Mouse (Mus musculus): ENCODE measurements around the gene Vmp1. TPM values are rescaled to one million over a fixed set of nuclear protein-coding genes. Genes with fewer than 3 reads are reported as not detected.

Vmp1 gene
- polyA plus RNA-seq, 1 experiment from 2014 or later = 89.4 TPM

GRCm38 (mm10) chr11:86610239-86610638 lies 73.4 kb downstream of the Vmp1 start:
- H3K4me3 ChIP-seq (ENCODE audit: low read depth, low read length) = no peak overlapping the region
- ATAC-seq (replicated peaks; ENCODE audit: low FRiP score) (no peak), DNase-seq (ENCODE audit: low spot score) (no peak)
- no peaks in the 10 kb centered on the region for H3K27me3 ChIP-seq (ENCODE audit: control insufficient read depth, insufficient read depth, low read length)
- no peaks in the 10 kb centered on the region for H3K4me1 ChIP-seq (replicated peaks; ENCODE audit: control insufficient read depth, insufficient read depth, low read length)
- H3K27ac ChIP-seq (ENCODE audit: low read depth, low read length) = no peak overlapping the region
- H3K9ac ChIP-seq (ENCODE audit: low read length) = no peak overlapping the region
- H3K9me3 ChIP-seq (ENCODE audit: control insufficient read depth, low read length) = no peaks in the 10 kb centered on the region
- H3K36me3 ChIP-seq (ENCODE audit: control insufficient read depth, insufficient read depth, low read length) = no peaks in the 10 kb centered on the region; the same call in 1 of the 2 replicates
- 91% methylated on average over 3 of the region's 3 CpGs for WGBS
- H3K4me2 ChIP-seq (ENCODE audit: low read depth, low read length, severe bottlenecking) = no peak overlapping the region

- Histone ChIP-seq H3K36me3 (ENCODE audit: control insufficient read depth, insufficient read depth, low read length) (no peaks in the 10 kb centered on the region; the same call in 1 of the 2 replicates), H3K27ac (ENCODE audit: low read depth, low read length) (no peak overlapping the region), H3K9me3 (ENCODE audit: control insufficient read depth, low read length) (no peaks in the 10 kb centered on the region), H3K4me2 (ENCODE audit: low read depth, low read length, severe bottlenecking) (no peak overlapping the region), H3K27me3 (ENCODE audit: control insufficient read depth, insufficient read depth, low read length) (no peaks in the 10 kb centered on the region), H3K4me1 (replicated peaks; ENCODE audit: control insufficient read depth, insufficient read depth, low read length) (no peaks in the 10 kb centered on the region), H3K4me3 (ENCODE audit: low read depth, low read length) (no peak overlapping the region), H3K9ac (ENCODE audit: low read length) (no peak overlapping the region)
- no peak for ATAC-seq (replicated peaks; ENCODE audit: low FRiP score)
- no peak for DNase-seq (ENCODE audit: low spot score)
- 92% methylated on average over 2 of the region's 2 CpGs for WGBS
Measured at GRCm38 (mm10) chr11:86607808-86608350, 75.8 kb downstream of the Vmp1 start.

- Histone ChIP-seq H3K27ac (ENCODE audit: low read depth, low read length) (no peak overlapping the region), H3K36me3 (ENCODE audit: control insufficient read depth, insufficient read depth, low read length) (no peaks in the 10 kb centered on the region; the same call in 1 of the 2 replicates), H3K9me3 (ENCODE audit: control insufficient read depth, low read length) (no peaks in the 10 kb centered on the region), H3K4me2 (ENCODE audit: low read depth, low read length, severe bottlenecking) (no peak overlapping the region), H3K9ac (ENCODE audit: low read length) (no peak overlapping the region), H3K27me3 (ENCODE audit: control insufficient read depth, insufficient read depth, low read length) (no peaks in the 10 kb centered on the region), H3K4me3 (ENCODE audit: low read depth, low read length) (no peak overlapping the region), H3K4me1 (replicated peaks; ENCODE audit: control insufficient read depth, insufficient read depth, low read length) (no peaks in the 10 kb centered on the region)
- 88% methylated on average over 2 of the region's 2 CpGs for WGBS
- no peak for DNase-seq (ENCODE audit: low spot score)
- no peak for ATAC-seq (replicated peaks; ENCODE audit: low FRiP score)
Measured at GRCm38 (mm10) chr11:86606621-86607339, 76.9 kb downstream of the Vmp1 start.

GRCm38 (mm10) chr11:86604732-86605520 lies 78.7 kb downstream of the Vmp1 start:
- H3K27me3 ChIP-seq (ENCODE audit: control insufficient read depth, insufficient read depth, low read length) = no peaks in the 10 kb centered on the region
- no peaks in the 10 kb centered on the region for H3K4me1 ChIP-seq (replicated peaks; ENCODE audit: control insufficient read depth, insufficient read depth, low read length)
- no peaks in the 10 kb centered on the region; the same call in 1 of the 2 replicates for H3K36me3 ChIP-seq (ENCODE audit: control insufficient read depth, insufficient read depth, low read length)
- no peak overlapping the region for H3K4me3 ChIP-seq (ENCODE audit: low read depth, low read length)
- no peak overlapping the region for H3K27ac ChIP-seq (ENCODE audit: low read depth, low read length)
- no peak for DNase-seq (ENCODE audit: low spot score)
- H3K4me2 ChIP-seq (ENCODE audit: low read depth, low read length, severe bottlenecking) = no peak overlapping the region
- no peak for ATAC-seq (replicated peaks; ENCODE audit: low FRiP score)
- H3K9me3 ChIP-seq (ENCODE audit: control insufficient read depth, low read length) = no peaks in the 10 kb centered on the region
- WGBS = 92% methylated on average over 5 of the region's 5 CpGs
- H3K9ac ChIP-seq (ENCODE audit: low read length) = no peak overlapping the region

GRCm38 (mm10) chr11:86604289-86604688 lies 79.3 kb downstream of the Vmp1 start:
- Histone ChIP-seq H3K9ac (ENCODE audit: low read length) (no peak overlapping the region), H3K4me3 (ENCODE audit: low read depth, low read length) (no peak overlapping the region), H3K4me2 (ENCODE audit: low read depth, low read length, severe bottlenecking) (no peak overlapping the region), H3K9me3 (ENCODE audit: control insufficient read depth, low read length) (no peaks in the 10 kb centered on the region), H3K27me3 (ENCODE audit: control insufficient read depth, insufficient read depth, low read length) (no peaks in the 10 kb centered on the region), H3K36me3 (ENCODE audit: control insufficient read depth, insufficient read depth, low read length) (no peaks in the 10 kb centered on the region; the same call in 1 of the 2 replicates), H3K4me1 (replicated peaks; ENCODE audit: control insufficient read depth, insufficient read depth, low read length) (no peaks in the 10 kb centered on the region), H3K27ac (ENCODE audit: low read depth, low read length) (no peak overlapping the region)
- no peak for ATAC-seq (replicated peaks; ENCODE audit: low FRiP score)
- 89% methylated on average over 3 of the region's 3 CpGs for WGBS
- DNase-seq (ENCODE audit: low spot score) = no peak

- no peak overlapping the region for H3K4me2 ChIP-seq (ENCODE audit: low read depth, low read length, severe bottlenecking)
- no peaks in the 10 kb centered on the region for H3K4me1 ChIP-seq (replicated peaks; ENCODE audit: control insufficient read depth, insufficient read depth, low read length)
- no peaks in the 10 kb centered on the region for H3K9me3 ChIP-seq (ENCODE audit: control insufficient read depth, low read length)
- H3K27me3 ChIP-seq (ENCODE audit: control insufficient read depth, insufficient read depth, low read length) = no peaks in the 10 kb centered on the region
- ATAC-seq (replicated peaks; ENCODE audit: low FRiP score) = no peak
- WGBS = 89% methylated on average over 1 of the region's 1 CpGs
- no peak overlapping the region for H3K27ac ChIP-seq (ENCODE audit: low read depth, low read length)
- no peak for DNase-seq (ENCODE audit: low spot score)
- H3K4me3 ChIP-seq (ENCODE audit: low read depth, low read length) = no peak overlapping the region
- no peak overlapping the region for H3K9ac ChIP-seq (ENCODE audit: low read length)
- no peaks in the 10 kb centered on the region; the same call in 1 of the 2 replicates for H3K36me3 ChIP-seq (ENCODE audit: control insufficient read depth, insufficient read depth, low read length)
Measured at GRCm38 (mm10) chr11:86603719-86604118, 79.9 kb downstream of the Vmp1 start.

- WGBS = 61% methylated on average over 3 of the region's 3 CpGs
- Histone ChIP-seq H3K4me1 (replicated peaks; ENCODE audit: control insufficient read depth, insufficient read depth, low read length) (no peaks in the 10 kb centered on the region), H3K27me3 (ENCODE audit: control insufficient read depth, insufficient read depth, low read length) (no peaks in the 10 kb centered on the region), H3K4me3 (ENCODE audit: low read depth, low read length) (no peak overlapping the region), H3K27ac (ENCODE audit: low read depth, low read length) (no peak overlapping the region), H3K9ac (ENCODE audit: low read length) (no peak overlapping the region), H3K36me3 (ENCODE audit: control insufficient read depth, insufficient read depth, low read length) (no peaks in the 10 kb centered on the region; the same call in 1 of the 2 replicates), H3K9me3 (ENCODE audit: control insufficient read depth, low read length) (no peaks in the 10 kb centered on the region), H3K4me2 (ENCODE audit: low read depth, low read length, severe bottlenecking) (no peak overlapping the region)
- DNase-seq (ENCODE audit: low spot score) = no peak
- no peak for ATAC-seq (replicated peaks; ENCODE audit: low FRiP score)
Measured at GRCm38 (mm10) chr11:86602116-86602515, 81.5 kb downstream of the Vmp1 start.

- Histone ChIP-seq H3K27ac (ENCODE audit: low read depth, low read length) (no peak overlapping the region), H3K36me3 (ENCODE audit: control insufficient read depth, insufficient read depth, low read length) (no peaks in the 10 kb centered on the region), H3K4me1 (replicated peaks; ENCODE audit: control insufficient read depth, insufficient read depth, low read length) (no peaks in the 10 kb centered on the region), H3K9me3 (ENCODE audit: control insufficient read depth, low read length) (no peaks in the 10 kb centered on the region), H3K9ac (ENCODE audit: low read length) (no peak overlapping the region), H3K4me3 (ENCODE audit: low read depth, low read length) (no peak overlapping the region), H3K27me3 (ENCODE audit: control insufficient read depth, insufficient read depth, low read length) (no peaks in the 10 kb centered on the region), H3K4me2 (ENCODE audit: low read depth, low read length, severe bottlenecking) (no peak overlapping the region)
- WGBS = 92% methylated on average over 7 of the region's 7 CpGs
- ATAC-seq (replicated peaks; ENCODE audit: low FRiP score) (no peak), DNase-seq (ENCODE audit: low spot score) (no peak)
Measured at GRCm38 (mm10) chr11:86600209-86600557, 83.5 kb downstream of the Vmp1 start.

Data from forebrain, embryonic 11.5 days (tissue).